Mouse (Mus musculus): Measurements from ENCODE around the gene Ahdc1.

DNA sequence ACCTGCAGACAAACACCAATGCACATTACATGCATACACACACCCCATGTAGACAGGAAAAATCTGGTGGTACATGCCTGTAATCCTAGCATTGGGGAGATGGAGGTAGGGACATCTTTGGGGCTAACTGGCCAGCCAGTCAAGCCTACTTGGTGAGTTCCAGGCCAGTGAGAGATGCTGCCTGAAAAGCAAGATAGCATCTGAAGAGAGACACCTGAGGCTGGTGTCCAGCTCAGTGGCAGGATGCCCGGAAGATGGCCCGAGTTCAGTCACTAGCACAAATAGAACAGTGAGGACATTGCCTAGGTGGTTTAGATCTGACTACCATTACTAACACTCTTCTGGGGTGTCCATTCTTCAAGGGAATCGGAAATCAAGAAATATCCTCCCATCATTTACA, 69.8 kb downstream of the Ahdc1 start:
- no peak for TF ChIP-seq CTCF (IDR thresholded peaks at IDR 0.05; ENCODE audit: low read depth)
- no peak for TF ChIP-seq EP300 (IDR thresholded peaks at IDR 0.05; ENCODE audit: low read depth)

Data from heart, postnatal 0 days (tissue).